ENCODE assay signal across 8 mouse cellular contexts in genomic region chr6:134927595-134928095, GRCm38 (mm10). TPM values are rescaled to one million over a fixed set of nuclear protein-coding genes. Genes with fewer than 3 reads are reported as not detected.
A peak's percentile ranks its signal among the peaks of the same experiment; 100 is the strongest.
DNase-seq lines count a peak whose midpoint lies in the region; ATAC-seq and TF ChIP-seq lines count a peak whose summit lies in the region.

No protein-coding gene starts in this region.

- no peak; the same call in 1 of the 2 replicates for ATAC-seq in limb, embryonic 11.5 days (ENCODE audit: insufficient number of reproducible peaks, low FRiP score, low TSS enrichment, low read depth)
- peak; percentile 35; the same call in 1 of the 2 replicates for ATAC-seq in neural tube, embryonic 14.5 days (ENCODE audit: low read depth)

- peak overlapping the region; percentile 58 for H3K27ac ChIP-seq in cerebellum, adult 2 months (ENCODE audit: insufficient read depth, low read length)
- H3K27ac ChIP-seq in thymus, adult 2 months (ENCODE audit: control insufficient read depth, insufficient read depth, low read length) = peak overlapping the region; percentile 98
- peak overlapping the region; percentile 99 for H3K27ac ChIP-seq in limb, embryonic 11.5 days (replicated peaks; ENCODE audit: low read depth, low read length)
- H3K27ac ChIP-seq in neural tube, embryonic 14.5 days (ENCODE audit: low read depth, low read length) = peak overlapping the region; percentile 84

- H3K36me3 ChIP-seq in thymus, adult 2 months (ENCODE audit: control insufficient read depth, insufficient read depth, low read length) = peaks cover 4% of the 10 kb centered on the region; the same call in 1 of the 2 replicates
- H3K36me3 ChIP-seq in limb, embryonic 11.5 days (ENCODE audit: control insufficient read depth, insufficient read depth, low read length) = no peaks in the 10 kb centered on the region
- H3K36me3 ChIP-seq in neural tube, embryonic 14.5 days (ENCODE audit: control insufficient read depth, insufficient read depth, low read length) = no peaks in the 10 kb centered on the region

- no peaks in the 10 kb centered on the region for H3K27me3 ChIP-seq in cerebellum, adult 2 months (ENCODE audit: control insufficient read depth, insufficient read depth, low read length)
- no peaks in the 10 kb centered on the region for H3K27me3 ChIP-seq in thymus, adult 2 months (ENCODE audit: control insufficient read depth, insufficient read depth, low read length)
- H3K27me3 ChIP-seq in limb, embryonic 11.5 days (ENCODE audit: control insufficient read depth, insufficient read depth, low read length) = no peaks in the 10 kb centered on the region
- H3K27me3 ChIP-seq in neural tube, embryonic 14.5 days (ENCODE audit: control insufficient read depth, insufficient read depth, low read length) = no peaks in the 10 kb centered on the region

- WGBS in cerebellum, adult 2 months = under 1% methylated on average over 13 of the region's 13 CpGs
- WGBS in thymus, adult 2 months = under 1% methylated on average over 13 of the region's 13 CpGs
- 0% methylated on average over 13 of the region's 13 CpGs for WGBS in limb, embryonic 11.5 days
- WGBS in neural tube, embryonic 14.5 days = 3% methylated on average over 13 of the region's 13 CpGs

- no peaks in the 10 kb centered on the region for H3K9me3 ChIP-seq in limb, embryonic 11.5 days (ENCODE audit: control insufficient read depth, low read length)
- H3K9me3 ChIP-seq in neural tube, embryonic 14.5 days (ENCODE audit: control insufficient read depth, low read length) = no peaks in the 10 kb centered on the region

- peak overlapping the region; percentile 62 for H3K4me2 ChIP-seq in limb, embryonic 11.5 days (ENCODE audit: low read depth, severe bottlenecking)
- peak overlapping the region; percentile 89 for H3K4me2 ChIP-seq in neural tube, embryonic 14.5 days (ENCODE audit: low read depth, low read length)

- TF ChIP-seq CTCF in cerebellum, adult 2 months (IDR thresholded peaks at IDR 0.05; ENCODE audit: borderline replicate concordance, insufficient read depth, low read depth, low read length) = no peak
- TF ChIP-seq CTCF in thymus, adult 2 months (IDR thresholded peaks at IDR 0.05; ENCODE audit: borderline replicate concordance, control insufficient read depth, extremely low read depth, insufficient read depth, low read length, poor library complexity) = no peak

- H3K9ac ChIP-seq in limb, embryonic 11.5 days (ENCODE audit: low read length) = peak overlapping the region; percentile 80
- H3K9ac ChIP-seq in neural tube, embryonic 14.5 days (replicated peaks; ENCODE audit: low read depth, low read length) = peak overlapping the region; percentile 65

- DNase-seq in cerebellum, adult 2 months = no peak
- DNase-seq in cerebellum, postnatal 4 days (ENCODE audit: low spot score in 2 of 2) = no peak
- DNase-seq in thymus, adult 2 months = peak; percentile 40
- no peak for DNase-seq in thymus, adult 18-20 months
- no peak for DNase-seq in limb, embryonic 11.5 days (ENCODE audit: low spot score)
- DNase-seq in adrenal gland, adult (ENCODE audit: inconsistent age in 2 of 2, low spot score in 1 of 2) = no peak
- no peak for DNase-seq in adrenal gland, postnatal 10 days

- TF ChIP-seq POLR2A in cerebellum, adult 2 months (IDR thresholded peaks at IDR 0.05; ENCODE audit: borderline replicate concordance, insufficient read depth, low read length) = no peak
- TF ChIP-seq POLR2A in thymus, adult 2 months (IDR thresholded peaks at IDR 0.05; ENCODE audit: control insufficient read depth, extremely low read depth, insufficient read depth, low read length, poor library complexity) = no peak

- peak overlapping the region; percentile 64 for H3K4me3 ChIP-seq in cerebellum, adult 2 months (replicated peaks; ENCODE audit: insufficient read depth, low read depth, low read length)
- H3K4me3 ChIP-seq in thymus, adult 2 months (ENCODE audit: control insufficient read depth, insufficient read depth, low read length) = peak overlapping the region; percentile 59
- H3K4me3 ChIP-seq in limb, embryonic 11.5 days (ENCODE audit: low read depth, low read length) = peak overlapping the region; percentile 41
- peak overlapping the region; percentile 60 for H3K4me3 ChIP-seq in neural tube, embryonic 14.5 days (ENCODE audit: low read depth, low read length)

- no peaks in the 10 kb centered on the region for H3K4me1 ChIP-seq in cerebellum, adult 2 months (ENCODE audit: control insufficient read depth, insufficient read depth, low read length)
- peaks cover 16% of the 10 kb centered on the region for H3K4me1 ChIP-seq in thymus, adult 2 months (replicated peaks; ENCODE audit: control insufficient read depth, insufficient read depth, low read length)
- peaks cover 7% of the 10 kb centered on the region; the same call in 1 of the 2 replicates for H3K4me1 ChIP-seq in limb, embryonic 11.5 days (ENCODE audit: control insufficient read depth, insufficient read depth, low read length)
- H3K4me1 ChIP-seq in neural tube, embryonic 14.5 days (ENCODE audit: control insufficient read depth, insufficient read depth, low read length) = peaks cover 15% of the 10 kb centered on the region

RNA-seq across cellular contexts. Expression of gene Cdkn1b, which starts 7.4 kb away (rescaled TPM):
- 45.6 and 52.7 TPM in 2 replicates for polyA plus RNA-seq in cerebellum, adult 2 months (2012; rRNA removed)
- 65.2 and 82.5 TPM in 2 replicates for polyA plus RNA-seq in thymus, adult 2 months (2012; rRNA removed)
- 13.7 and 16.1 TPM in 2 replicates for polyA plus RNA-seq in limb, embryonic 11.5 days (2014; fragmentation: Nextera tagmentation; extraction: Ambion mirVana)
- polyA plus RNA-seq in neural tube, embryonic 14.5 days (2014; fragmentation: Nextera tagmentation; extraction: Ambion mirVana) = 16.7 and 17.5 TPM in 2 replicates
- 10 to 100 TPM; 46.2 TPM for total RNA-seq in adrenal gland, postnatal 10 days (2021)

RNA-seq across cellular contexts. Expression of gene Gpr19, which starts 29.3 kb away (rescaled TPM):
- polyA plus RNA-seq in cerebellum, adult 2 months (2012; rRNA removed) = 30.5 and 32.5 TPM in 2 replicates
- 14.7 and 15.6 TPM in 2 replicates for polyA plus RNA-seq in thymus, adult 2 months (2012; rRNA removed)
- polyA plus RNA-seq in limb, embryonic 11.5 days (2014; fragmentation: Nextera tagmentation; extraction: Ambion mirVana) = 8.9 and 9.8 TPM in 2 replicates
- 35.9 and 37.3 TPM in 2 replicates for polyA plus RNA-seq in neural tube, embryonic 14.5 days (2014; fragmentation: Nextera tagmentation; extraction: Ambion mirVana)
- 10 to 100 TPM in 1 of 2 experiments, 1 to 10 TPM in 1; 7.9 to 11.1 TPM for total RNA-seq in adrenal gland, postnatal 10 days (2021)

RNA-seq across cellular contexts. Expression of gene Apold1, which starts 53.9 kb away (rescaled TPM):
- 1.5 TPM in 2 replicates for polyA plus RNA-seq in cerebellum, adult 2 months (2012; rRNA removed)
- 1.1 and 1.6 TPM in 2 replicates for polyA plus RNA-seq in thymus, adult 2 months (2012; rRNA removed)
- polyA plus RNA-seq in limb, embryonic 11.5 days (2014; fragmentation: Nextera tagmentation; extraction: Ambion mirVana) = 3.0 and 3.4 TPM in 2 replicates
- 3.8 TPM in 2 replicates for polyA plus RNA-seq in neural tube, embryonic 14.5 days (2014; fragmentation: Nextera tagmentation; extraction: Ambion mirVana)
- total RNA-seq in adrenal gland, postnatal 10 days (2021) = 10 to 100 TPM in 1 of 2 experiments, 1 to 10 TPM in 1; 6.7 to 38.4 TPM
